Mouse (Mus musculus) G1E-ER4 (cell line): ENCODE measurements around the gene D11Wsu47e. TPM values are rescaled to one million over a fixed set of nuclear protein-coding genes. Genes with fewer than 3 reads are reported as not detected.

Experiments
- GATA1 ChIP-seq: IDR thresholded peaks from one replicate; pipeline ENCODE4 v1.8.0; 2012; ENCODE audit warnings: low read length, inconsistent platforms
- polyA plus RNA-seq: library from polyadenylated mRNA; stranded (reverse); fragments of >175 nt; gene quantifications from 2 replicates; pipeline ENCODE4 v1.2.3, GENCODE M21; 2012

Gene D11Wsu47e
- polyA plus RNA-seq, 1 experiment = 8.2 TPM

DNA sequence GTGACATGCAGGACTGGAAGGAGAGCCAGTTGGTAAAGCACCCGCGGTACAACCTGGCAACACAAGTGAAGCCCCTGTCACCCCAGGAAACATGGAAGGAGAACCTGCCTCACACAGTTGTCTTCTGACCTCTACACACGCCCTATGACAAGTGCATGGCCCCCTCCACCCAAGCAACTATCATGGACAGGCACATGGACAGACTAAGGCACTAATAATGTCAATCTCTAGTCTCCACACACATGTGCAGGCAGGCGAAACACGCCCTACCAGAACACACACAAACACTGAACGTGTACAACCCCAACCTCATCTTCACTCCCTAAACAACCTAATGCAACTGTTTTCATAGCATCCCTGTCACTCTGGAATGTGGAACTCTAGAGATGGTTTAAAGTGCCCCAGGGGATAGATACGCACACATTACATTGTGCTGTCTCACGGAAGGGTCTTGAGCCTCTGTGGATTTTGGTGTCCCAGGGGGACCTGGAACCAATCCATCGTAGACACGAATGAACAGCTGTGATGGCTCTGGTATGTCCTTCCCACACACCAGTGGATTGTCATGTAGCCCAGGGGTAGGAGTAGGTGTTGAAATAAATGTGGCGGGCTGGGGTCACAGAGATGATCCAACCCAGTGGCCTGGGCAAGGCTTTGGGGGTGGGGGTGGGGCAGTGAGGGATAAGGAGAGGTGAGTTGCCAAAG is 52.8 kb downstream of the D11Wsu47e start:
- TF ChIP-seq GATA1 = no peak

DNA sequence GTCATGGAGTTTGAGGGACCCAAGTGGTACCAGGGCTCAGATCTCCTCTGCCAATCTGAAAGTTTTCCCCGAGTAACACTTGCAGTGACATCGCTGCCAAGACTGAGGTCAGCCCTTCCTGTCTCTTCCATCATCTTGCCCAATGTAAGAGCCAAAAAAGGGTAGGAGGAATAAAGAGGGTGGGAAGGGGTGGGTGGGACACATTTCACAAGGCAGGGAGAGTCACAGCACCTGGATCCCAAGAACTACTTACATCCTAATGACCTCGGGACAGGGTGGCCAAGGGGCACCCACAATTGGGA is 53.3 kb downstream of the D11Wsu47e start:
- no peak for TF ChIP-seq GATA1

DNA sequence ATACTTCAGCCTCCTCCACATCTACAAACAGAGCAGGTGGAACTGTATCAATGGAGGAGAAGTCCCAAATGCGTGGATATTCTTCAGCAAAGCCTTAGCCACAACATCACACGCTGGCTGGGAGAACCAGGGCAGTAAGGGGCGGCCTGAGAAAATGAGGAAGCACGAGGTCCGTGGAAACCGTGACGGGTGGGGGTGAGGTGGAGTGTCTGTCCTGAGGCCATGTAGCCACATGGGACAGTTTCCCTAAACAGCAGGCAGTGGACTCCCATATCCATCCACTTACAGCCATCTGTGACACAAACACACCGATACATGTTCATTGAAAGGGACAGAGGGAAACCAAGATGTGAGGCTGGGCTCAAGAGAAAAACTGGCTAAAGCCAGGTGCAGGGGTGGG is 53.7 kb downstream of the D11Wsu47e start:
- TF ChIP-seq GATA1 = no peak

DNA sequence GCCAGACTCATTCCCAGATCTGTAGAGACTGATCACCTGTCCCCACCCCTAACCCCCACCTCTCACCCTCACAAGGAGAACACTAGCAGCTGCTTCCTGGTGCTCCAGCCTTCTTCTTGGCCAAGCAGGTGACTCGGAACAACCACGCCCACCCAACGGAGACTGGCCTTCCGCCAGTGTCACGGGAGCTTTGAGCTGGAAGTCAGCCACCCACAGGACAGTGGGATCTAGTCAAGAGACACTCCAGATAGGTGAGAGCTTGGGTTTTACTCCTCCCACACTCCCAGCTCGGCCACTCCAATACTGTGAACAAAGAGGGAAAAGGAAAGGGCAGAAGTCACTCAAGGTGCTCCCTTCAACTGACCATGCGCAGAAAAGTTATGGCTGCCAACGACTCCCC is 55.0 kb downstream of the D11Wsu47e start:
- no peak for TF ChIP-seq GATA1

DNA sequence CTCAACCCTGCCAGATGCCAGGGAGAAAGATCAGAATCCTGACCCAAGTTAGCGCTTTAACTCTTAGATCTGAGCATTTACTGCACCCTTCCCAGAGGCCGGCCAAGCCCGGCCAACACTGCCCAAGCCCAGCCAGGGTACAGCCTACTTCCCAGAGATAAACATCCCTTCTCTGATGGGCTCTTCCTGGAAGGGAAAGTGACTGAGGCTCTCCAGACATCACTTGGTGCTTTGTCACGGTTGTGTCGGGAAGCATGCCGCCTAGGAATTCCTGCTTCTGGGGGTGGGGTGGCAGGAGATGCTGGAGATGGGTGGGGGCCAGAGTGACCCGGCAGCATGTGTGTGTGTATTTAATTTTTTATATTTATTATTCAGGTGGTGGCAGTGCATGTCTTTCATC is 55.9 kb downstream of the D11Wsu47e start:
- TF ChIP-seq GATA1 = no peak

DNA sequence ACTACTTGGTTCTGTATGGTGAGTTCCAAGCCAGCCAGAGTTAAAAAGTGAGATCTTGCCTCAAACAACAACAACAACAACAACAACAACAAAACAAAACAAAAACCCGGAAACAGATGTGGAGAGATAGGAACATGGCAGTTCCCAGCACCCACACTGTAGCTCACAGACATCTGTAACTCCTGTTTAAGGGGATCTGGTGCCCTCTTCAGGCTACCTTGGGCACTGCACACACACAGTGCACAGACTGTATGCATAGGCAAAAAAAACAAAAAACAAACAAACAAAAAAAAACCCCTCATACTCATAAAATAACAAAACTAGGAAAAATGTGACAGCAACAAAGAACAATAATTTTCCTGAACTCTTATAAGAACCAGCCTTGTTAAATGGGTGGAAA is 58.8 kb downstream of the D11Wsu47e start:
- TF ChIP-seq GATA1 = no peak

Other genes with a start within 250 kb of the D11Wsu47e start
- gene Sstr2, start 65.1 kb upstream of the D11Wsu47e start, polyA plus RNA-seq = not detected in 2 replicates
- gene Cog1, start 35.2 kb upstream of the D11Wsu47e start, polyA plus RNA-seq = 40.9 and 45.6 TPM in 2 replicates
- 10.4 and 13.1 TPM in 2 replicates for gene Slc39a11, start 34.3 kb upstream of the D11Wsu47e start, polyA plus RNA-seq
- 135 and 175 TPM in 2 replicates for gene Fam104a, start 257 bp upstream of the D11Wsu47e start, polyA plus RNA-seq
- 0.06 TPM in 1 of 2 replicates, not detected in the other for gene Cpsf4l, start 25.6 kb downstream of the D11Wsu47e start, polyA plus RNA-seq
- gene Cdc42ep4, start 67.5 kb downstream of the D11Wsu47e start, polyA plus RNA-seq = 28.8 and 30.2 TPM in 2 replicates